Mouse (Mus musculus) kidney, postnatal 25 days (tissue): ENCODE data around the gene Hhatl.
A peak's percentile ranks its signal among the peaks of the same experiment; 100 is the strongest.

Experiments used
- DNase-seq, 2 experiments: peaks; one replicate each; pipeline ENCODE4 v3.0.0; 2021; ENCODE audit warnings: mixed read lengths in 2 of 2

Gene Hhatl

GRCm38 (mm10) chr9:121757835-121758814, 34.2 kb downstream of the Hhatl start:
- no peak for DNase-seq

- peak in 1 of 2 experiments; percentile 29 for DNase-seq
Observed at GRCm38 (mm10) chr9:121757432-121757831, 34.9 kb downstream of the Hhatl start.

- DNase-seq = no peak
Observed at GRCm38 (mm10) chr9:121756785-121757184, 35.5 kb downstream of the Hhatl start.

DNA sequence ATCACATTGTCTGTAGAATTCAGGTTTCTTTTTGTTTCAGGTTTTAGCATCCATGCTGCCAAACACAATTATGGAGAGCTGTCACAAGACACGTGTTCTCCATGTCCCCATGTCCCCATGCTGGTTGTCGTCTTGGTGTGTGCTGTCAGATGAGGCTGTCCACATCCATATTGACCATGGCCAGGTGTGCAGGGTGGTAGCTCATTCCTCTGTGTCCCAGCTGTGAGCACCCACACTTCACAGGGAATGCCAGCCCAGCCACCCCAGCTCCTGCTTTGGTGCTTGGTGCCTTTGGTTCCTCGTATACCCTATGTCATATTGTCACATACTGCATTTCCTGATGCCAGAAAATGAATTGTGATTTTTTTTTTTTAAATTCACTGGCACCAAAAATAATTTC, 37.7 kb downstream of the Hhatl start:
- DNase-seq = no peak

GRCm38 (mm10) chr9:121752774-121753173, 39.5 kb downstream of the Hhatl start:
- DNase-seq = no peak

- no peak for DNase-seq
Observed at GRCm38 (mm10) chr9:121744051-121744450, 48.3 kb downstream of the Hhatl start.

- DNase-seq = no peak
Observed at GRCm38 (mm10) chr9:121741168-121741567, 51.1 kb downstream of the Hhatl start.

DNA sequence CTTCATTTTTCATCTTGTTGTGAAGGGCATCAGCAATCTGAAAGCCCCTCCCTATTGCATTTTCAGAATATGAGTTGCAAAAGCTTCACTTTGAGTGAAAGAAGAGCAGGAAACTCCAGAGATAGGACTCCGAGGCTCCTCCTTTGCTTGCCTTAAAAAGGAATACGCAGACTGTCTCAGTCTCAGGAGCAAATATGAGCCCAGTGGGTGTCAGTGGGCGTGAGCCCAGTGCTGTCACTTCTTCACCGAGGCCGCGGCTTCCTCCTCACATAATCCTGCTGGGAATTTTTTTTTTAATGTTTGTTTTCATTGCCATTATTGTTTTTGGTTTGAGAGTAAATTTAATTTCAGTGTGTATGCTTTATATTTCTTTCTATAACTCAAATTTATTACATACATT, 51.8 kb downstream of the Hhatl start:
- no peak for DNase-seq
